Mouse (Mus musculus) megakaryocyte, embryonic 14.5 days (primary cell): Measurements from ENCODE around the gene Ralgapa2. TPM values are rescaled to one million over a fixed set of nuclear protein-coding genes. Genes with fewer than 3 reads are reported as not detected.

Experiments
- H3K27me3 ChIP-seq: replicated peaks from 2 replicates; pipeline ENCODE3; 2012; ENCODE audit warnings: inconsistent platforms
- H3K36me3 ChIP-seq: replicated peaks from 2 replicates; pipeline ENCODE3; 2012; ENCODE audit warnings: low read length, inconsistent platforms, mixed read lengths
- H3K4me1 ChIP-seq: 2 replicates; pipeline ENCODE4 v1.6.1; 2012; ENCODE audit warnings: inconsistent platforms
- H3K4me3 ChIP-seq: replicated peaks from 2 replicates; pipeline ENCODE3; 2012; ENCODE audit warnings: moderate library complexity, mild to moderate bottlenecking, inconsistent platforms
- H3K9me3 ChIP-seq: 2 replicates; pipeline ENCODE4 v1.6.1; 2012; ENCODE audit warnings: inconsistent platforms
- FLI1 ChIP-seq: IDR thresholded peaks from 2 replicates; pipeline ENCODE4 v1.6.1; 2012; ENCODE audit warnings: low read length, inconsistent platforms, mixed read lengths
- GATA1 ChIP-seq: IDR thresholded peaks from 3 replicates; pipeline ENCODE4 v1.6.1; 2012; ENCODE audit warnings: mixed read lengths, low read length, inconsistent platforms, borderline replicate concordance
- polyA plus RNA-seq: library from polyadenylated mRNA; stranded (reverse); fragments of >175 nt; gene quantifications from 2 replicates; pipeline ENCODE4 v1.2.3, GENCODE M21; 2012; ENCODE audit warnings: low replicate concordance; ENCODE audit not compliant: insufficient read depth

Ralgapa2 gene
- polyA plus RNA-seq, 1 experiment, result 1.8 TPM

- Histone ChIP-seq H3K4me1 (peaks cover 16% of the 10 kb centered on the region), H3K36me3 (peaks cover 41% of the 10 kb centered on the region), H3K9me3 (no peaks in the 10 kb centered on the region), H3K27me3 (no peaks in the 10 kb centered on the region), H3K4me3 (no peak overlapping the region)
- TF ChIP-seq GATA1 (no peak), FLI1 (no peak)
These were observed 56.1 kb downstream of the Ralgapa2 start for GRCm38 (mm10) chr2:146456062-146456461.

- Histone ChIP-seq H3K27me3 (no peaks in the 10 kb centered on the region), H3K4me1 (peaks cover 32% of the 10 kb centered on the region), H3K4me3 (no peak overlapping the region), H3K36me3 (peaks cover 91% of the 10 kb centered on the region), H3K9me3 (no peaks in the 10 kb centered on the region)
- no peak for TF ChIP-seq GATA1
These were observed 68.1 kb downstream of the Ralgapa2 start for GRCm38 (mm10) chr2:146444009-146444408.

GRCm38 (mm10) chr2:146443291-146443875 is 68.8 kb downstream of the Ralgapa2 start:
- no peak overlapping the region for H3K4me3 ChIP-seq
- TF ChIP-seq FLI1 (no peak), GATA1 (no peak)
- H3K36me3 ChIP-seq, result peaks cover 88% of the 10 kb centered on the region

GRCm38 (mm10) chr2:146441711-146442110 is 70.4 kb downstream of the Ralgapa2 start:
- Histone ChIP-seq H3K27me3 (no peaks in the 10 kb centered on the region), H3K9me3 (no peaks in the 10 kb centered on the region), H3K4me1 (peaks cover 41% of the 10 kb centered on the region), H3K4me3 (no peak overlapping the region), H3K36me3 (peaks cover 83% of the 10 kb centered on the region)
- TF ChIP-seq FLI1 (no peak), GATA1 (no peak)

More at GRCm38 (mm10) chr2:146443291-146443875, 68.8 kb downstream of the Ralgapa2 start:
- no peaks in the 10 kb centered on the region for H3K9me3 ChIP-seq
- H3K27me3 ChIP-seq, result no peaks in the 10 kb centered on the region
- H3K4me1 ChIP-seq, result peaks cover 35% of the 10 kb centered on the region

- no peaks in the 10 kb centered on the region for H3K27me3 ChIP-seq
- H3K9me3 ChIP-seq, result no peaks in the 10 kb centered on the region
- TF ChIP-seq FLI1 (no peak), GATA1 (no peak)
- H3K4me1 ChIP-seq, result peaks cover 37% of the 10 kb centered on the region
- peaks cover 81% of the 10 kb centered on the region for H3K36me3 ChIP-seq
- H3K4me3 ChIP-seq, result no peak overlapping the region
These were observed 83.4 kb downstream of the Ralgapa2 start for GRCm38 (mm10) chr2:146428751-146429150.

- TF ChIP-seq GATA1 (no peak), FLI1 (no peak)
- peaks cover 93% of the 10 kb centered on the region for H3K36me3 ChIP-seq
- H3K4me1 ChIP-seq, result peaks cover 45% of the 10 kb centered on the region
- no peak overlapping the region for H3K4me3 ChIP-seq
- H3K27me3 ChIP-seq, result no peaks in the 10 kb centered on the region
- H3K9me3 ChIP-seq, result no peaks in the 10 kb centered on the region
These were observed 84.8 kb downstream of the Ralgapa2 start for GRCm38 (mm10) chr2:146427380-146427779.

- H3K9me3 ChIP-seq, result no peaks in the 10 kb centered on the region
- TF ChIP-seq GATA1, result no peak
- no peak for TF ChIP-seq FLI1
- peaks cover 45% of the 10 kb centered on the region for H3K4me1 ChIP-seq
- H3K36me3 ChIP-seq, result peaks cover 94% of the 10 kb centered on the region
- no peak overlapping the region for H3K4me3 ChIP-seq
- no peaks in the 10 kb centered on the region for H3K27me3 ChIP-seq
These were observed 85.8 kb downstream of the Ralgapa2 start for GRCm38 (mm10) chr2:146426321-146426720.

- no peak for TF ChIP-seq GATA1
- no peak for TF ChIP-seq FLI1
- Histone ChIP-seq H3K36me3 (peaks cover 93% of the 10 kb centered on the region), H3K4me1 (peaks cover 45% of the 10 kb centered on the region)
These were observed 86.9 kb downstream of the Ralgapa2 start for GRCm38 (mm10) chr2:146425235-146425634.

GRCm38 (mm10) chr2:146423710-146424301 is 88.3 kb downstream of the Ralgapa2 start:
- H3K27me3 ChIP-seq, result no peaks in the 10 kb centered on the region
- peaks cover 42% of the 10 kb centered on the region for H3K4me1 ChIP-seq
- no peak overlapping the region for H3K4me3 ChIP-seq
- H3K36me3 ChIP-seq, result peaks cover 90% of the 10 kb centered on the region
- TF ChIP-seq GATA1, result no peak
- TF ChIP-seq FLI1, result no peak
- no peaks in the 10 kb centered on the region for H3K9me3 ChIP-seq

More at GRCm38 (mm10) chr2:146425235-146425634, 86.9 kb downstream of the Ralgapa2 start:
- no peaks in the 10 kb centered on the region for H3K9me3 ChIP-seq
- H3K27me3 ChIP-seq, result no peaks in the 10 kb centered on the region
- H3K4me3 ChIP-seq, result no peak overlapping the region

GRCm38 (mm10) chr2:146423032-146423691 is 89.0 kb downstream of the Ralgapa2 start:
- Histone ChIP-seq H3K9me3 (no peaks in the 10 kb centered on the region), H3K4me3 (no peak overlapping the region), H3K36me3 (peaks cover 89% of the 10 kb centered on the region), H3K27me3 (no peaks in the 10 kb centered on the region), H3K4me1 (peaks cover 39% of the 10 kb centered on the region)
- TF ChIP-seq GATA1 (no peak), FLI1 (no peak)
